Mouse (Mus musculus) layer of hippocampus, postnatal 25 days (tissue): ENCODE data around the gene Sbp. TPM values are rescaled to one million over a fixed set of nuclear protein-coding genes. Genes with fewer than 3 reads are reported as not detected.
"Not testable (repeated sequence)": the region's sequence is repeated elsewhere in the genome, so short reads cannot be mapped to it uniquely, and the experiment has no call there.

Experiments used
- DNase-seq, 2 experiments: peaks; one replicate each; pipeline ENCODE4 v3.0.0; 2022; ENCODE audit warnings: mixed read lengths in 2 of 2, low spot score in 1 of 2; ENCODE audit errors: extremely low spot score in 1 of 2
- total RNA-seq, 2 experiments: library from RNA; stranded (reverse); gene quantifications; 2 replicates each; pipeline ENCODE4 v1.2.3; 2021

Gene Sbp
- not detected for total RNA-seq

DNA sequence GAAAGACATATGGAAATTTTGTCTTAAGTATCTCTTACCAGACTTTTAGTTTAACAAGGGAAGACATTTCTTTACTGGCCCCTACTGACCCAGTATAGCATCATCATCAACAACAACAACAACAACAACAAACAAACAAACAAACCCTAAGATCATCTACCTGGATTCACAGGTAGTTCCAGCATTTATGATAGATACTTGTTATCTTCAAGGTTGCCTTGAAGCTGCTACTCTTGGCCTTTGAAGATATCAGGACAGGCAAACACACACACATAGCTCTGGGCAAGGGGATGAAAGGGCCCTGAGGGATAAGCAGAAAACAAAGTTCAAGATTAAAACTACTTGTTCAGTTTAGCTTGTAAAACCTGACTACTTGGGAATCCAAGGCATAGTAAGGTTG lies at the start of gene Sbp:
Gene Sbp, plus strand, starts transcription at position 301 of the 400 bp plus-strand sequence.
- DNase-seq = no peak

DNA sequence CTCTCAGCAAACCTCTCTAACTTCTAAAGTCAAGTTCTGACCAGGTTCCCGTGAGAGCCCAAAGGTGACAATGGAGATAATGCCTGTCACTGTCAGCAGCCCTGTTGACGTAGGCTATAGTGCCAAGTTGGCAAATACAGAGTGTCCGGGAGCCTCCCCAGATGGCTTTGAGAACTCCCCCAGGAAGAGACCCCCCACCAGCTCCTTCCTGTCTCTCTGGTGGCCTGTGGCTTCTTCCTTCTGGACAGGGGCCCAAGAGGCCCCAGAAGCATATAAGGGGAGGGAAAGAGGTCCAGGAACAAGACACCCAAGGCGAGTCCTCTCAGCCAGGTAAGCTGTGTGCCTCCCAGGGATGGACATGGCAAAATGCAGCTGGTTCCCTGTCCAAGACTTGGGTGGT lies 24.3 kb upstream of the Sbp start, which contains the start of gene Dcpp3:
Gene Dcpp3, plus strand, starts transcription at position 301 of the 400 bp plus-strand sequence.
- not testable (repeated sequence) for DNase-seq

DNA sequence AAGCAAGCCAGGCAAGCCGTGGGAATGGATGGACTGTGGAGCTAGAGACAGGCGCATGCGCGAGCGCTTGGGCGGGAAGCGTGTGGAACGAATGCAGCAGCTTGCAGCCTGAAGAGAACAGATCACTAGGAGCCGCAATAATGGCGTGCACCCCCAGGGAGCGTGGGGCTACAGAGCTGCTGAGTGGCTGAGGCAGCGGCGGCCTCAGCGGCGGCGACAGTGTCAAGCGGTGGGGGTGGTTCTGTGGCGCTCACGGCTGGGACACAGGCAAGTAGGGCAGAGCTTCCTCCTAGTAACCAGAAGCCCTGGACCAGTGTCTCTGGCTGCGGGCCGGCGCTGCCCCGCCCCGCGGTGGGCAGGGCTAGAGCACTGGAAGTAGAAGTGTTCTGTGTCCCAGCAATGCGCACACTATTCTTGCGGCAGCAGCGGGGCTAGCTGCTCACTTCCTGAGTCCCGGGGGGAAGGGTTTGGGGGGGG lies 16.9 kb upstream of the Sbp start:
- DNase-seq = peak; percentile 77 to 84

DNA sequence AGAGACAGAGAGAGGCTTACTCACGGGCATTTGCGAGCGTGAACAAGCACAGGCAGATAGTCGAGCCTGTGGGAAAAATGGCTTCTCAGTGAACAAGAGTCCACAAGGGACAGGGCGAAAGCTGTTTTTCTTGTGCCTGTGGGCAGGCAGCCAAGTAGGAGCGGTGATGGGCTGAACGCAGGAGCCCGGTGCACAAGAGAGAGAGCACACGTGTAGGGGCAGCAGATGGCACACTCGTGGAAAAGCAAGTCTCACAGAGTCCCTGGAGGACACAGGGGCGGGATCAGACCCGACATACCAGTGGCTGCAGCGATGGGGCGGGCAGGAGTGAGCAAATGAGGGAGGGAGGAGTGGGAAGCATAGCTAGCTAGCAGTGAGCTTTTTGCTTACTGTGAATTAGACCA lies 16.4 kb upstream of the Sbp start:
- DNase-seq = peak; percentile 38 to 40

DNA sequence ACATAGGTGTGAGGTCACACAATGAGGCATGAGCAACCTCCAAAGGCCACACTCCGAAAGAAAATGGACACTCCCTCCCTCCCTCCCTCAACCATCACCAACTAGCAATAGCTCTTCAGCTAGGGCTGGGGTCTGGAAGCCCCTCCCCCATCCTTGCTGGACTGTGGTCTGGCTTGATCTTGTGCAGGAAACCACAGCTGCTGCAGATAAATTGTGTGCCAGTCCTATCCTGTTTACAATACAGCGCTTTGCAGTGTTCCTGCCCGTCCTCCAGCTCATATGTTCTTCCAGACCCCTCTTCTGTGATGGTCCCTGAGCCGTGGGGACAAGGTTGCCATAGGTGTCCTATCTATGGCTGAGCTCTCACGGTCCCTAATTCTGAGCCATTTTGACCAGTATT lies 10.3 kb upstream of the Sbp start:
- no peak for DNase-seq

DNA sequence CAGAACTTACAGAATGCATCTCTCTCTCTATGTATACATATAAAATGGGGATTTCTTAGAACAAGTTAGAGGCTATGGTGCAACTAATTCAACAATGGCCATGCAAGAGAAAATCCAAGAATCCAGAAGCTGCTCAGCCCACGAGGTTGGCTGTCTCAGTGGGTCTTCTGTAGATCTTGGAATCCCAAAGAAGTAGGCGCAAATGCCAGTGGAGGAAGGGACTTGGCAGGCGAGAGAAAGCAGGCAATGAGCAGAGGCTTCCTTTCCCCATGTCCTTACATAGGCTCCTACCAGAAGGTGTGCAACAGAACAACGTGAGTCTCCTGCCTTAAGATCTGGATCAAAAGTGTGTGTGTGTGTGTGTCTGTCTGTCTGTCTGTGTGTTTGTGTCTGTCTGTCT lies 6.0 kb downstream of the Sbp start:
- not testable (repeated sequence) for DNase-seq

DNA sequence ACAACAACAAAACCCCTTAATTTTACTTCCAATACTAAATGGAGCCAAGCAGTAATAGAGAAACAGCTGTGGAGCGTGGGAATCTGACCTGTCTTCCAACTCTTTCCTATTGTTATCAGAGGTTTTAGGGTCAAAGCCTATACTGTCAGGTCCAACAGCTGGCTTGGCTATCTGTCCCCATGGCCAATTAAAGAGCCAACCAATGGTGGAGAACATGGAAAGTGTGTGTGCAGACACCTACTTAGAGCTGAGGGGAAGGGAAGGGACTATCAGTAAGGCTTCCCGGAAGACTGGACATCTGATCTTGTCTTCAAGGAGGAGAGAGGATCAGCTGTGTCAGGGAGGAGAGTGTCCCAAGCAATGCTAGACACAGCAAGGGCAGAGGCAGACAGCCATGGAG lies 7.6 kb downstream of the Sbp start:
- DNase-seq = no peak

DNA sequence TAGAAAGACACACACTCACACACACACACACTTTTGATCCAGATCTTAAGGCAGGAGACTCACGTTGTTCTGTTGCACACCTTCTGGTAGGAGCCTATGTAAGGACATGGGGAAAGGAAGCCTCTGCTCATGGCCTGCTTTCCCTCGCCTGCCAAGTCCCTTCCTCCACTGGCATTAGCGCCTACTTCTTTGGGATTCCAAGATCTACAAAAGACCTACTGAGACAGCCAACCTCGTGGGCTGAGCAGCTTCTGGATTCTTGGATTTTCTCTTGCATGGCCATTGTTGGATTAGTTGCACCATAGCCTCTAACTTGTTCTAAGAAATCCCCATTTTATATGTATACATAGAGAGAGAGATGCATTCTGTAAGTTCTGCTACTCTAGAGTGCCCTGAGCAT lies 9.4 kb downstream of the Sbp start:
- not testable (repeated sequence) for DNase-seq

DNA sequence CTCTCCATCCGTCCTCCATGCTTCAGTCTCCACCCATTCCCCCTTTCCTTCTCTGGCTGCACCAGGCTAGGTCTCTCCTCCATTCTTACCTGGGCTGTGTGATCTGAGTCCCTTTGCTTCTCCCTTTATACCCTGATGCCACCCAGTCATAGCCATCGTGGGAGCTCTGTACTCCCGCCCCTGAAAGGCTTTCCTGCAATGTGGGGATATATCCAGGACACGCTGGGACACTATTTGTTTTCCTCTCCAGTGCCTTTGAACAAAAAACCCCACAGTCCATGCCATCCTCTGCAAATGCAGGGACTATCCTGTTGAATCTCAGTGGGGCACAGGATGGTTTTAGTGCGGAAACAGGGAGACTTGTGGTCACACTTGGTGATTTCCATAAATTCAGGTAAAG lies 13.7 kb downstream of the Sbp start, which contains the start of gene Sbpl:
Gene Sbpl, minus strand, starts transcription at position 101 of the 400 bp plus-strand sequence.
- no peak for DNase-seq

DNA sequence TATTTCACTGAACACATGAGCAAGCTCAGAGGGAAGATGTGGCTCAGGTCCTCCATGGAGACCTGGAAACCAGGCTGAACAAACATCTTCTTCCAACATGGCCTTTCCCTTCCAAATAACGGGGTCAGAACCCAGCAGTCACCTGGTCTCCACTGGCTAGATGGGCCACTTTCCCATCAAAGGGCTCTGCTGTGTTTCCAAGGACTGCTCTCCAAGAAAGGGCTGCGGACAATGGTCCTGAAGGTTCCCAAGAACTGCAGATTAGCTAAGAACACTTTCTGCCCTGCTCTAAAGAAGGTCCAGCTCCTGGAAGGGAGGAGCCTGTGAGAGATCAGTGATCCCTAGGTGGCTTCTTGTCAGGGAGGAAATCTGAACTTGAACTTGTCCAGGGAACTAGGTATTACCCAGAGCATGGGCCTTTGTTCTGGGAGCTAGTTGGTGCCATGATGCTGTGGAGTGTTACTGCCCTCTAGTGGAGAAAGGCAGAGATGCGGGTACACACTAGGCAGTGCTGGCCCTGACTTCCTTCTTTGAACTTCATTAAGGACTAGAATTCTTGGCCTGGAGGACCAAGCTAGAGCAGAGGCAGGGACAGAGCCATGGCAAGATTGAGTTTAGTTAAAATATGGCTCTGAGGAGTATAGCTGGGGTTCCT lies 18.7 kb downstream of the Sbp start:
- peak; percentile 71 to 84 for DNase-seq

DNA sequence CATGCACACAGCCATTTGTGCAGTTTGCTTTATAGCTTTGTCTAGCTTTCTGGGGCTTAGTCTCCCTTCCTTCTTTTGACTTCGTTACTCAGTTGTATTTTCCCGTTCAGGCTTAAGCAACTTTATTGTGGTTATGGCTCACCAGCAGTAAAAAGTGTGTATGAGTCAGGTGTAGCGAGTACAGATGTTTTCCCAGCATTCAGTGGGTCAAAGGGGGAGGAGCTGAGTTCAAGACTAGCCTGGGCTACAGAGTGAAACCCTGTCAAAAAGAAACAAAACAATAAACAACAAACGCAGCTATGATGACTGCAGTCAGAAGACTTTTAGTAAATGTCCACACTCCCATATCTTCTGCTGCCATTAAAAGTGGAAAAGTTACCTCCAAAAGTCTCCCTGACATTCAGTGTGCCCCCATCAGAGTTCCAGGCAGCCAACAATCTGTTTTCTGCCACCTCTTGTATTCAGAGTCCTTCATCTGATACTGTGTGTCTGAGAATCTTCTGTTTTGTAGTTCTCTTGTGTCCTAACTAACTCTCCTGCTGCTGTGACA lies 20.2 kb downstream of the Sbp start:
- no peak for DNase-seq

DNA sequence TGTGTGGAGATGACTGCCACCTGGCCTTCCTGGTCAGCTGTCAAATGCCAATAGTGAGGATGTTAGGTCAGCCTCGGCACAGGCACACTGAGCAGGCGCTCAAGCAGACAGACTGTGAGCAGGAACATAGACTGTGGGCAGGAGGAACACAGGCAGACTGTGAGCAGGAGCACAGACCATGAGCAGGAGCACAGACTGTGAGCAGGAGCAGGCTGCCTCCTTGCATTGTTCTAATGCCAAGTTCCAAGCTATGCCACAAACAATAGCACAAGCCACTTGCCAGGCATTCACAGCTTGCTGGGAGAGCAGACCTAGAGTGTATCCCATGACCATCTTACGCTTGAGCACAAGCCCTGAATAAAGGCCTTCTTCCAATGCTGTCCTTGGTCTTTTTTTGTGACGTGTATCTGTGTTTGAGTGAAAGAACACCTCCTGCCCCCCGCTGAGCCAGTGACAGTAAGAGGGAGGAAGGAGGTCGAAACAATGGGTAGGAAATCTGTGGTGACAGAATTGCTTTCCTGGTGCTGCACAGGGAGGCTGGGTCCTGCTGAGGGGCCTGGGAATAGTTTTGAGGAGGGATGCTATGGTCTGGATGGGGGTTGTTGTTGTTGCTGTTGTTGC lies 24.4 kb downstream of the Sbp start:
- peak in 1 of 2 experiments; percentile 14 for DNase-seq

DNA sequence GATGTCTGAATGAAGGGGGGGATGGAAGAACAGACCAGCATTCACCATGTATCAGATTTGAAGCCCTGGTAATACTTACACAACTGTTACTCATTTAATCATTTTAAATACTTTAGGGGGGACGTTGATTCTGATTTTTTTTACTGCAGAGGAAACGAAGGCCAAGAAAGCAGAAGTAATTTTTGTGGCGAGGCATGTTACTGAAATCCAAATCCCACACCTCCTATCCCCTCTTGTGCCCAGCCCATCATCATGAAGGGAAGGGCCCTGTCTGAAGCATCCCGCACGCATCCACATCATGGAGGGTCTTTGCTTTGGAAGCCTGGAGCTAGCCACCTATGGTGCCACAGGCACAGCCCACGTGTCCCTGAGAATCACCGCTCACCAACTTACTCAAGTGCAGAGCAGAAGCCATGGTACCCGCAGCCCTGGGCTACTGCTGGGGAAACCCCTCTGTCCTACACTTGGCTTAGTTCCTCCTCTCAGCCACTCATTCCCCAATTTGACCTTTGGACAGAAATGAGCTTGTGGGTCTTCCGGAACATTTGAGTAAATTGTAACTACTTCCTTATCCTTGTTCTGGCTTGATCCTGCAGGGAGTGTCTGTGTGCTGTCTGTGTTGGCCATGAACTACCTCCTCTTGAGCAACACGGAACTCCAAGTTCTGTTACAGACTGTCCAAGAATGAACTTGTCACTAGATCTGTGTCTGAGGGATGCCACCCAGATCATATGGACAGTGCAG lies 25.4 kb downstream of the Sbp start:
- no peak for DNase-seq

DNA sequence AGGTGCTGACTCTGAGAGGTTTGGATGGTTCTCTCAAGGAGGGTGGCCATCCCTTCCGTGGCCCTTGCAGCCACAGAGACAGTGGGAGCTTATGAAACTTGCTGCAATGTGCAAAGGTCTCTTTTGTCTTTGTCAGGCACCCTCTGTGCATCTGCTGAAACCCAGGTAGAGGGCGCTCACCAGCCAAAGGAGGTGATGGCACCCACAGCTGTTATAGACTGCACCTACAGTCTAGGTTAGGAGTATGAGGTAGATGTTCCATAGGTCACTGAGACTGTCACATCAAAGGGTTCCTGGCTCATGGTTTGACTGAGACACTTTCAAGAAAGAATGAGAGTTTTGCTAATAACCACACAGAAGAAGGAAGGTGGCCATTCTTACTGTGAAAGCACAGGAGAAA lies 27.3 kb downstream of the Sbp start:
- DNase-seq = no peak

DNA sequence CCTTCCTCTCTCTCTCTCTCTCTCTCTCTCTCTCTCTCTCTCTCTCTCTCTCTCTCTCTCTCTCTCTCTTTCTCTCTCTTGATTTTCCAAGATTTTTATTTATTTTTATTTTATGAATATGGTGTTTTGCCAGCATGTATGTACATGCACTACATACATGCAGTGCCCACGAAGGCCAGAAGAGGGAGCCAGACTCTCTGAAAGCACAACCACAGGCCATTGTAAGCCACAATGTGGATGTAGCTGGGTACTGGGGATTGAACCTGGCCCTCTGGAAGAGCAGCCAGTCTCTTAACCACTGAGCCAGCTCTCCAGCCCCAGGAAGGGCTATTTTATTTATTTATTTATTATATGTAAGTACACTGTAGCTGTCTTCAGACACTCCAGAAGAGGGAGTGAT lies 27.8 kb downstream of the Sbp start:
- peak; percentile 67 to 88 for DNase-seq

DNA sequence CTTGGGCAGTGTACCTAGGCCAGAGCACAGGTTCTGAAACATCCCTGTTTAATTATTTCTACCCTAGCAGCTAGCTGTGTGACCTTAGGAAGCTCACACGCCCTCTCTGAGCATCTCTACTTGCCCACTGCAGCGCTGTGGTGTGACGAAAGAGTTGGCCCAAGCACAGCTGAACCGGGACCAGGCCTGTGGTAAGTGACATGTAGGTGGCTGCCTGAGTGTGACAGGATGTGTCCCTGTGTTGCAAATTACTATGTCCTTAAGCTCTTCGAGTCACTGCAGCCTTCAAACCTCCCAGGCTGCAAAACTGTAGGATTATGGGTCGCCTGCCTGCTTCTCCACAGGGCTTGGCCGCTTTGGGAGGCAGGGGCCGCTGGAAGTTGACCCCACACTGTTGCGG lies 29.8 kb downstream of the Sbp start:
- DNase-seq = no peak

DNA sequence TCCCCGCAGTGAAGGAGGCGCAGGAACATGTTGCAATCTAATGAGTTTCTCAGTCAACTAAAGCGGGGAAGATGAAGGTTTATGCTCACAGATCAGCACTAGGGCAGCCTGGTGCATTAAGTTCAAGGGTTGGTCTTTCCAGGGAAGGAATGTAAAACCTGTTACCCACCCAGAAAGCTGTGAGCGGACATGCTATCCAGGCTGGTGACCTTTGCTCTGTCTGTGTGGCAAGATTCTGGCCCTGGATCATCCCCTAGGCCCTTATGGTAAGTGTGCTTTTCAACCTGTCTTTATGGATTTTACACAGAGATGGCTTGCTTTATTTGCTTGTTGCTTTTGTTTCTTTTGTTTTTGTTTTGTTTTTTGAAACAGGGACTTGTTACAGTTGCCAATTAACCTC lies 35.2 kb downstream of the Sbp start:
- DNase-seq = no peak

DNA sequence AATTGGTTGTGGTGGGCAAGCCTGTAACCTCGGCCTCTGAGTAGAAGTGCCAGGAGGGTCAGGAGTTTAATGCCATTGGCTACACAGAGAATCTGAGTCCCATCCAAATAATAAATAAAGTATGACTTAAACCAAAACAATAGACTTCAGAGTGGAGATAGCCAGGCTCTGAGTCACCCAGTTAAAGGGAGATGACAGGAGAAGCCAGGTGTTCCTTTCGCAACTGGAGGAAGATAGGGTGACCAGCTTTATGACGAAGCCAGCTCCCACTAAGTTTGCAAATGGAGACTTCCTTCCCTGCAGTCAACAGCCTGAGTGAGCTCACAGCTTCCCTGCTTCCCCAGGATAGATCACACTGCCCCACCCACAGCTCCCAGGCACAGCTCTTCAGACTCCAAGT lies 38.0 kb downstream of the Sbp start:
- no peak for DNase-seq

DNA sequence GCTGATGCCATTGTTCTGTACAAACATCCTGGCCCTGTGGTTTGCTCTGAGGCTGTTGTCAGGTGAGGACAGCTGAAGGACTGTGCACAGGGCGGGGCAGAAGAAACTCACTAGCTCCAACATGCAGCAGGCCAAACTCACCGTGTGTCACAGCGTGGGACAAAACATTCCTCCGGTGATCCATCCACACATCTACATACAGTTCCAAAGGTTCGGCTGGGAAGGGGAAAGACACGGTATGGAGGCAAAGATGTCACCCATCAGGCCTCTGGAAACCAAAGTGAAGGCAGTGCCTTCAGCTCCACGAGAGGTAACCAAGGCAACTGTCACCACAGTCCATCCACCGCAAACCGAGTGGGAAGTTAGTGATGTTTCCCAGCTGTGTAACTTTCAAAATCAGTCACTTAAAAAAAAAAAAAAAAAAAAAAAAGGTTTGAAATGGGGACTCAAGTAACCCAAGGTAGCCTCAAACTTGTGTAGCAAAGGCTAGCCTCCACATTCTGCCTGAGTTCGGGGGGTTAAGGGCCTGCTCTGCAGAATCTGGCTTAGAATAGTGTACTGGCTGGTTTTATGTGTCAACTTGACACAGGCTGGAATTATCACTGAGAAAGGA lies 38.9 kb downstream of the Sbp start, which contains the start of gene Prss30:
Gene Prss30, minus strand, starts transcription at position 270 of the 613 bp plus-strand sequence.
- no peak for DNase-seq

DNA sequence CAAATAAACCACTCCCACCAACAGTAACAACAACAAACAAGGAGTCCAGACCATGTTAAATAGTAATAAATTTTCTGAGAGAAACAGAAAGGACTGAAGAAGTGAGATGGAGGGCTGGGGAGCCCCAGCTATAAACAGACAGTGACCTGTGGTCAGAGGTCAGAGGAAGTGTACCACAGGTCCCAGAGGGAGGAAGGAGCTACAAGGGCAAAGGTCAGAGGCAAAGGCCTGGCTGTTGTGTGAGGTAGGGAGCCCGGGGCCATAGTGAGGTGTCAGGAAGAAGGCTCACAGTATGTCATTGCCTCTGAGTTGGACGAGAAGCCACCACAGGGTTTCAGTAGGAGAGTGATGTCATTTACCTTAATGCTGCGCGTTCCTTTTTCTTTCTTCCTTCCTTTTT lies 41.4 kb downstream of the Sbp start:
- DNase-seq = no peak

DNA sequence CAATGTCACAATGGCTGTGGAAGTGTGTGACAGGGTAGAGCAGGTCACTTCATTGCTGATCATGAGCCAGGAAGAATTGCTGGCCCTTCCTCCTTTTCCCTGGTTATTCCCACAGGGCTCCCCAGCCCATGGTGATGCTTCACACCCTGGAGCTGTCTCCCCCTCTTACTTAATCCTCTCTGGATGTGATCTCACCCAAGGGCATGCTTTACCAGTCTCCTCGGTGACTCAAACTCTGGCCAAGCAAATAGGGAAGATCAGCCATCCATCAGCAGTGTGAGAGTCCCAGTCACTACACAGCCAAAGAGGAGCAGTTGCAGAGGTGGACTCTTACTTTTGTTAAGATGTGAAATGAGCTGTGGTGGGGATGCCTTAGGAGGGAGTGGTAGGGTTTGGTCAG lies 43.5 kb downstream of the Sbp start:
- DNase-seq = no peak
